Mouse (Mus musculus): ENCODE results near the gene Txnrd2. TPM values are rescaled to one million over a fixed set of nuclear protein-coding genes. Genes with fewer than 3 reads are reported as not detected.

Gene Txnrd2
- 6.9 TPM for polyA plus RNA-seq (2014; fragmentation: Illumina TruSeq; extraction: RNeasy Lipid Tissue Mini Kit (QIAGEN cat#74804); ENCODE audit: low read depth, low replicate concordance)

GRCm38 (mm10) chr16:18426215-18426791, at the start of gene Txnrd2:
Gene Txnrd2, plus strand, starts transcription at chr16:18426384.

GRCm38 (mm10) chr16:18426802-18427280, 657 bp downstream of the Txnrd2 start, which contains the start of gene Comt:
Gene Comt, minus strand, starts transcription at chr16:18426852.

GRCm38 (mm10) chr16:18498558-18498990, 72.4 kb downstream of the Txnrd2 start, which contains the start of the genes Gnb1l and Rtl10:
Gene Gnb1l, plus strand, starts transcription at chr16:18498713.
Gene Rtl10, plus strand, starts transcription at chr16:18498901.

Other genes with a start within 250 kb of the Txnrd2 start
- not detected for gene Ccdc188, start 208.5 kb upstream of the Txnrd2 start, polyA plus RNA-seq (2014; fragmentation: Illumina TruSeq; extraction: RNeasy Lipid Tissue Mini Kit (QIAGEN cat#74804); ENCODE audit: low read depth, low replicate concordance)
- not detected for gene Zdhhc8, start 191.2 kb upstream of the Txnrd2 start, polyA plus RNA-seq (2014; fragmentation: Illumina TruSeq; extraction: RNeasy Lipid Tissue Mini Kit (QIAGEN cat#74804); ENCODE audit: low read depth, low replicate concordance)
- gene Trmt2a, start 177.7 kb upstream of the Txnrd2 start, polyA plus RNA-seq (2014; fragmentation: Illumina TruSeq; extraction: RNeasy Lipid Tissue Mini Kit (QIAGEN cat#74804); ENCODE audit: low read depth, low replicate concordance) = 11.7 TPM
- 38.4 TPM for gene Ranbp1, start 177.7 kb upstream of the Txnrd2 start, polyA plus RNA-seq (2014; fragmentation: Illumina TruSeq; extraction: RNeasy Lipid Tissue Mini Kit (QIAGEN cat#74804); ENCODE audit: low read depth, low replicate concordance)
- gene Gm49776, start 168.1 kb upstream of the Txnrd2 start, polyA plus RNA-seq (2014; fragmentation: Illumina TruSeq; extraction: RNeasy Lipid Tissue Mini Kit (QIAGEN cat#74804); ENCODE audit: low read depth, low replicate concordance) = not detected
- 8.6 TPM for gene Dgcr8, start 137.1 kb upstream of the Txnrd2 start, polyA plus RNA-seq (2014; fragmentation: Illumina TruSeq; extraction: RNeasy Lipid Tissue Mini Kit (QIAGEN cat#74804); ENCODE audit: low read depth, low replicate concordance)
- 12.6 TPM for gene Tango2, start 78.3 kb upstream of the Txnrd2 start, polyA plus RNA-seq (2014; fragmentation: Illumina TruSeq; extraction: RNeasy Lipid Tissue Mini Kit (QIAGEN cat#74804); ENCODE audit: low read depth, low replicate concordance)
- 0.34 TPM for gene Arvcf, start 78.2 kb upstream of the Txnrd2 start, polyA plus RNA-seq (2014; fragmentation: Illumina TruSeq; extraction: RNeasy Lipid Tissue Mini Kit (QIAGEN cat#74804); ENCODE audit: low read depth, low replicate concordance)
- 108 TPM for gene Comt, start 468 bp downstream of the Txnrd2 start, polyA plus RNA-seq (2014; fragmentation: Illumina TruSeq; extraction: RNeasy Lipid Tissue Mini Kit (QIAGEN cat#74804); ENCODE audit: low read depth, low replicate concordance)
- 0.40 TPM for gene Gnb1l, start 72.3 kb downstream of the Txnrd2 start, polyA plus RNA-seq (2014; fragmentation: Illumina TruSeq; extraction: RNeasy Lipid Tissue Mini Kit (QIAGEN cat#74804); ENCODE audit: low read depth, low replicate concordance)
- gene Rtl10, start 72.5 kb downstream of the Txnrd2 start, polyA plus RNA-seq (2014; fragmentation: Illumina TruSeq; extraction: RNeasy Lipid Tissue Mini Kit (QIAGEN cat#74804); ENCODE audit: low read depth, low replicate concordance) = not detected
- gene Tbx1, start 164.3 kb downstream of the Txnrd2 start, polyA plus RNA-seq (2014; fragmentation: Illumina TruSeq; extraction: RNeasy Lipid Tissue Mini Kit (QIAGEN cat#74804); ENCODE audit: low read depth, low replicate concordance) = not detected
- not detected for gene Gp1bb, start 196.0 kb downstream of the Txnrd2 start, polyA plus RNA-seq (2014; fragmentation: Illumina TruSeq; extraction: RNeasy Lipid Tissue Mini Kit (QIAGEN cat#74804); ENCODE audit: low read depth, low replicate concordance)
- not detected for gene Gm49601, start 200.0 kb downstream of the Txnrd2 start, polyA plus RNA-seq (2014; fragmentation: Illumina TruSeq; extraction: RNeasy Lipid Tissue Mini Kit (QIAGEN cat#74804); ENCODE audit: low read depth, low replicate concordance)
- not detected for gene Sept5, start 203.6 kb downstream of the Txnrd2 start, polyA plus RNA-seq (2014; fragmentation: Illumina TruSeq; extraction: RNeasy Lipid Tissue Mini Kit (QIAGEN cat#74804); ENCODE audit: low read depth, low replicate concordance)

Measured in liver, adult 10 weeks (tissue).